Mouse (Mus musculus) 3T3-L1 (cell line): ENCODE measurements at regions not wholly inside any gene's neighbourhood (a gene's known extent, or its start where the extent isn't known, plus 50 kb on each side); places are given as distances from the start of the nearest gene placed in this dataset.

ENCODE experiments used
- DNase-seq: peaks from one replicate; pipeline ENCODE4 v3.0.0-alpha.2; 2015; ENCODE audit warnings: low read depth, low spot score

DNA sequence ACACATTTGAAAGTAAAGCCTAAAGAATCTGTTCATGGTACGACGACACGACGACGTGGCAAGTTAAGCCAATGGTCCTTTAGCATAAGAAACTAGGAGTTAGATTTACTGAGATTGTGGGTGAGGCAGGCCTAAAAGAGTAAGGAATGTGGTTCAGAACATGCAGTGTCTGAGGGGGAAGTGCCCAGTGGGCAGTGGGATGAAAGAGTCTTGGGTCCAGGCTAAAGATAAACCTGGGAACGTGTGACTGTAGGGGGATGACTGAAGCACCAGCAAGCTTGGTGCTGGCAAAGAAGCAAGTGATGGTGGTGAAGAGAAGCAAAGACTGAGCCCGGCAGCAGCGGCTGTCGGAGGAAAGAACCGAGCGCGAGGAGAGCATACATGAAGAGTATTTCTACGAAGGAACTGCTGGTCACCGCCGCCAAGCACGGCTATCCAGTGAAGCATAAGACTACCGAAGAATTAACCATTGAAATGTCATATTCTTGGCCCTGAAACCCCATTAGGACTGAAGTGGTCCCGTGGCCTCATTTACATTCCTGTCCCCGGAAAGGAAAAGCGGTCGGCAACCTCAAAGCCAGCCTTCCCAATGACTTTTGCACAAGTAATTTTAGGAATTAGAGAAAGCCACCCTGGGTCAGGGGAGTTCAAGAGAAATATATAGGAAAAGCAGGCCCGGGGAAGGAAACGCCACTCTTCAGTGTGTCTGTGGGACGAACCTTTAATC, 76.2 kb upstream of the Armc2 start:
- no peak for DNase-seq

DNA sequence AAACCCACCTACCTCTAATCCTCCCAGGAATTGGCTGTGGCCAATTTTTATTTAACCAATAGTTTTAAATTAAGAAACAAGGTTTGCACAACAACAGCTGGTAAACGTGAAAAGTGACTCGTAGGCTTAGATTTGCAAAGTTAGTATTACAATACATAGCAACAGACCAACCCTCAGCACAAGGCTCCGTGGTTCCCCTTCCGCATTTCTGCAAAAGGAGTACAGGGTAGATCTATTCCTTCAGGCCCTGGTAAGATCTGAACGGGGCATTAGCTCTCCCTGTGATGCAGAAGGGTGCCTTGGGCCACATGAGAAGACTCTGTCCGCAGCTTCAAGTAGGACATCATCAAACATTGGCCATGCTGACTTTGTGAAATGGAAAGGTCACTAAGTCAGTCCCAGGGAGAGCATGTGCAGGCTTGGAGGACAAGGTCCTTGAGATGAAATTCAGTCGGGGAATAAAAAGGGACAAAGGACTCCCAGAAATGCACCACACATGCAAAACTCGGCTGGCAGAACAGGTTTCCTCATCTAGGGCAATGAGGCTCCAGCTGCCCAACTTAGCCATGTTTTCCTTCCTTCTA, 75.0 kb upstream of the Armc2 start:
- no peak for DNase-seq

DNA sequence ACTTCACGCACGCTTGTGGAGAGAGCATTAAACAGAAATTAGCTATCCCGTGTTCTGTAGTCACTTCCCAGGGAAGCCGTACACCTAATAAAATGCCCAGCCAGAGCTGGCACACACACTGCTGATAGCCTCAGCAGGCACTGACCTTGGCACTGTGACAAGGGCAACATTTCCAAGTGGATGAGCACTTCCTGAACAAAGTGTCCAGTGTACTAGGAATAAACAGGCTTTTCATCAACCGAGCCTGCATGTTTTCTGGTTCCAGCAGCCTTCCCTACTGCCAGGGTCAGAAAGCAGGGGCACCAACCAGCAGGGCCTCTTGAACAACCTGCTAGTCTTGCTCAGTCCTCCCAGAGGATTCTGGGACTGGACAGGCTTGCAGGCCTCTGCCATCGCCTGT, 74.3 kb upstream of the Armc2 start:
- no peak for DNase-seq

DNA sequence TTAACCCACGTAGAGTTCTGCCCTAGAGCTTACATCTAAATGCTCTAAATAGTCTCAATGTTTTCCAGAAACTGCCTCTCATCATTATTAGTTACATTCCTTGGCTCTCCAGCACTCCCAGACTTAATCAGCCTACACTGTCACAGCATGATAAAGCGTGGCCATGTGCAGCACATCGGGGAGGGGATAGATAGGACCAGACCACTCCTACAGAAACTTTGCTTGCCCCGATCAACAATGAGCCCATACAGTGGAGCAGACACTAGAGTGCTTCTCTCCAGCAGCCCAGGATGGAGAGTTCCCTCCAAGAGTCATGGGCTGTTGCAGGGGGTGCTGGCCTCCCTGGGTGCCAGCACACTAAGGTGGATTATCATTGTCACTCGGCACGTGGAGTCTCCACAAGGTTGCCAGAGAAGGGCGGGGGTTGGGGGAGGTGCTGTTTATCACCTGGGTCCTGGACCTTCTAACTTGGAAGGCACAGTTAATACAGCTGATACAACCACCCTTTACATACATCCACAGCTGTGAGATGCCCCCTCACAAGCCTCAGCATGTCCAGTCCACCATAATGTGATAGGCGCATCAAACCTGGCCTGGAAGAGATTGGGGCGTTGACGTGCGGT, 73.4 kb upstream of the Armc2 start:
- no peak for DNase-seq

DNA sequence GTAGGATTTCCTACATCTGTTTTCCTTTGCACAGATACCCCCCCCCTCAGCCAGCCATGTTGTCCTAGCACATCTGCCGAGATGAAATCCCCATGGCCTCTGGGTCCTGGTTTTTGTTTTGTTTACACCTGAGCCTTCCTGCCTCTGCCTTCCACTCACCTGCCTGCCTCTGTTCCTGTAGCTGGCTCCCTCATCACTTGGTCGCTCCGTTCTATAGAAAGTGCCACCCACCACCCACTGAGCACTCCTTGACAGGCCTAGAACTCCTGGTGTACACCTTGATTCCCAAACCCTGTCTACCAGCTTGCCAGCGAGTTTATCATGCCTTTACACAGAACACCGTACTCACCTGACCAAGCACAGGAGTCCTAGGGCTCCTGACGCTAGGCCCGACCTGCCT, 72.6 kb upstream of the Armc2 start:
- no peak for DNase-seq

DNA sequence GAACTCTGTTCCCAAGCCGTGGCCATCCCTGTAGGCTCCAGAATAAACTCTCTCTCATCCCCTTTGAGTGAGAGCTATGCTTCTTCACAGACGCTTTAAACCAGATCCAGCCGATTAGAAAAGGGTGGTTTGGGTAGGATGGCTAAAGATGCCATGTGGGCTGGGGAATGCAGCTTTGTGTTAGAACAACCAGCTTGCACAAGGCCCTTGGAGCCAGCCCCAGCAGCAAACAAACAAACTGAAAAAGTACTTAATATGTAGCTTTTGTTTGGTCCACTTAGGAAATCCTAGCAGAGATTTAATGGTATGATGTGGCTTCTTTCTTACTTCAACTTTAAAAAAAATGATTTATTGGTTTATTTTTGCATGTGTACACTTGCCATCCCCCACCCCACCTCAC, 71.9 kb upstream of the Armc2 start:
- no peak for DNase-seq

DNA sequence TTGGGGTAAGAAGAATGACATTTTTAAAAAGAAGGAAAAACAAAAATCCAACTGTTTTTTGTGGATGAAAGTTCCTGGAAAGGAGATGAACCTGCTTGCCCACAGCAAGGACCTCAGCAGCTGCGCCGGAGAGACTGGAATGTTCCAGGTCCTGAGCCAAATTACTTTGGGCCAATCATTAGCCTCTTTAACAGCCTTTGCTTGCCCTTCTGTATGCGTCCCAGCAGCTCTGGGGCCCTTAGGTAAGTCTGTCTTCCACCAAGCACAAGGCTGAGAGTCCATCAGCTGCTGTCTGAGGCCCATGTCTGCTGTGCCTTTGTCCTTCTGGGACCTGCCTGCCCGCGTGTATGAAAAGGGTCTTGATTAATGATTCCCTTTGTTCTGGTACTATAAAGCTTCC, 71.4 kb upstream of the Armc2 start:
- DNase-seq: no peak

DNA sequence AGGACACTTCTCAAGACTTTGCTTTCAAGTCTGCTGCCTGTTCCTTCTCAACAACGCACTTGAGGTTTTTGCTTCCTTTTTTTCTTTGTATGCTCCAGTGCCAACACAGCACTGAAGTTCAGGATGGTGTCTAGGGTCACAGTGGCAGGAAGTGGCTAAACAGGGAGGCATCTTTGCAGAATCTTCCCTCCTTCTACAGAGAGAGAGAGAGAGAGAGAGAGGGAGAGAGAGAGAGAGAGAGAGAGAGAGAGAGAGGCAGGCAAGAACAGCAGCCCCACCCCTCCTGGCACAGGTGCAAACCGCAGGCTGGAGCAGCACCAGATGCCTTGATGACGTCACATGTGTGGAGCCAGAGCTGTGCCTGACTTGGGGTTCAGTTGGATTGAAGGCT, 71.0 kb upstream of the Armc2 start:
- DNase-seq: peak; percentile 77

DNA sequence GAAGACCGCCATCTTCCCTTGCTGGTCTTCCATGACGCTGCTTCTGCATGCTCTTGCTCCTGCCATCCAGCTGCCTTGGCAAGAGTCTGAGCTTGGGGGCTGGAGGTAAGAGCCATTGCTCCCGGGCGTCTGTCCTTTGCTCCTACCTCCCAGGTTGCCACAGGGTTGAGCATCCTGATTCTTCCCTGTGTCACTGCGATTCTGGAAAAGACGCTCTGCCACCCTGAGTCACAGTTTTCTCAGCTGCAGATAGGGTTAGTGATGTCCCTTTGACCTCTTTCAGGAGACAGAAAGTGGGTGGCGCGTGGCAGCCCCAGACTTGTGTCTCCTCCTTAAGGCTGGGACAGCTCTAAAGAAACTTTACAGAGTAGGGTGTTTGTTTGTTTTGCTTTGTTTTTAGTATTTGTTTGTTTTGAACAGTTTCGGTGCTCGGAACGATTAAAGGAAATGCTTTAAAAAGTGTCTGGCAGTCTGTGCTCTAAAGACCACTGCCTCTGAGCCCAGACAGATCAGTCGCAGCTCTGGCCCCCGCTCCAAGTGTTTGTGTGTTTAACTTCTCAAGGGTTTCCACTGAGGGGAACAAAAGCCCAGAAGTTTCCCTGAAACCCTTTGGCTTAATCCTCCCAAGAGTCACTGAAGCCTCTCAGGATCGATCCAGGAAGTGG, 70.5 kb upstream of the Armc2 start:
- DNase-seq: no peak

DNA sequence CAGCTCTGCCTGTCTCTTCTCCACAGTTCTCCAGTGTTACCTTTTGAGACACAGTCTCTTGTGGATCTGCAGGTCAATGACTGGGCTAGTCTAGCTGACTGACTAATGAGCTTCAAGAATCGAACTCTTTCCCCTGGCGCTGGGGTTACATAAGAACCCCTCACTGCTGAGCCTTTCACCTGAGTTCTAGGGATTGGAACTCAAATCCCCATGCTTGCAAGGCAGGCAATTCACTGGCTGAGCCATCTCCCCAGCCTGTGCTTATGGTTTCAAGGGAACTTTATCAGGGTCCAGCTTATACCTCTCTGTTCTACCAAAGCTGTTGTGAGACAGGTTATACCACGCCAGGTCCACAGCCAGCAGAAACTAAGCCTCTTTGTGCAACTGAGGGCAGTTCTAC, 69.7 kb upstream of the Armc2 start:
- DNase-seq: no peak

DNA sequence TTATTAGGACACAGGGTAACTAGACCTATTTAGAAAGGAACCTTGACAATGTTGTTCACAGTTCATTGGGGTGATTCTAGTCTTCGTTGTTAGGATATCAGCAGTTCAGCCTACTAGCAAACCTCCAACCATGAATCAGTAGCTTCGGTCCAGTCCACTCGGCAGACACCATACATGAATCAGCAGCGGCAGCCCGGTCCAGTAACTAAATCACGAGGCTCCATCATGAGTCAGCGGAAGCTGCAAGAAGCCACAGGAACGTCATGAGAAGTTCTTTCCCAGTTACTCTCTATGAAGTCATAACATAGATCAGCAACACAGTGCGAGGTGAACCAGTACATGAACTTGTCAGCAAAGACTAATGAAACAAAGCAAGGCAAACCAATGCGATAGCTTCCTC, 68.4 kb upstream of the Armc2 start:
- no peak for DNase-seq

DNA sequence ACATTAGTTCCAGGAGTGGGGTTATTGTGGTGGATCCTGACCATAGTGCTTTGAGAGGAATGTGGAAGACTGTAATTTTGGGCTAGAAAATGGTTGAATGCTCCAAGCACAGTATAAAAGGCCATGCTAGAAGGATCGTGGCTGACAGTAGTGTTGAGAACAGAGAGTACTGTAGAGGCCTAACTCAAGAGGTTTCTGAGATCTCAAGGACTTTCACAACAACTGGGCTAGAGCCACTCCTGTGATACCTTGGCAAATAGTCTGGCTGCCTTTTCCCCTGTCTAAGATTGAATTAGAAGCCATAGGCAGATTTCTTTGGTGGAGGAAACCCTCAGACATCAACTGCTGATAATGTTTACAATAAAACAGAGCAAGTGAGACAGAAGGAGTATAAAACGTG, 67.1 kb upstream of the Armc2 start:
- no peak for DNase-seq

DNA sequence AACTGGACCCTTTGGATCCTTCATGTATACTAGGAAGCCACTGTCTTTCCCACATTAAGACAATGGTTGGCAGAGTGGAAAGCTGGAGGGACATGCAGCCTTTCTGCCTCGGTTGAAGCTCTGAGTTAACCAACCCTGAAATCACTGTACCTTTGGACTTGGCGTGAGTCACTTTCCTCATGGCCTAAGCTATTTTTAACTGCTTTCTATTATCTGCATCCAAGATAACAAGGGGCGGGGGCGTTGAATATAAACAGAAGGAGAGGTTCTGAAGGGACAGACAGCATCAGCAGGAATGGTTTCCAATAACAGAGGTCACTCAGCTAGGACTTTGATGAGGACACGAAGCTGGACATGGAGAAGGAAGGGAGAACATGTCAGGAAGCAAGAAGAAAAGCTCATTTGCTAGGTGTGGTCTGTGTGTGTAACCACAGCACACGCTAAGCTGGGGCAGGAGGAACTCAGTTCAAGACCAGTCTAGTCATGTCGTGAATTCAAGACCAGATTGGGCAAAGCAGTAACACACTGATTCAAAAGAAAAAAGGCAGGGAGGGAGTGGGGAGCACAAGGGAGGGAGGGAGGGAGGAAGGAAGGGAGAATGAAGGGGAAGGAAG, 64.1 kb upstream of the Armc2 start:
- no peak for DNase-seq

DNA sequence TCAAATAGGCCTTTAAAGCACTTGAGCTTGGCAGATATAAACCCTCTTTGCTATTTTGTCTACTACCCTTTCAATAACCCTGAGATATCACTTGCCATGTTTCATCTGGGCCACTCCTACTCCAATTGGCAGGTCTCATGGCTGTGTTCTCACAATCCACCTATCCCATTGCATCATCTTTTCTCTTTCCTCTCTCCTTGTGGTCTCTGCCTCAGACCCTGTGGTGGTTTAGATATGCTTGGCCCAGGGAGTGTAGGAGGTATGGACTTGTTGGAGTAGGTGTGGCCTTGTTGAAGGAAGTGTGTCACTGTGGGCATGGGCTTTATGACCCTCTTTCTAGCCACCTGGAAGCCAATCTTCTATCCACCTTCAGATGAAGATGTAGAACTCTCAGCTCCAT, 61.5 kb upstream of the Armc2 start:
- DNase-seq: no peak

DNA sequence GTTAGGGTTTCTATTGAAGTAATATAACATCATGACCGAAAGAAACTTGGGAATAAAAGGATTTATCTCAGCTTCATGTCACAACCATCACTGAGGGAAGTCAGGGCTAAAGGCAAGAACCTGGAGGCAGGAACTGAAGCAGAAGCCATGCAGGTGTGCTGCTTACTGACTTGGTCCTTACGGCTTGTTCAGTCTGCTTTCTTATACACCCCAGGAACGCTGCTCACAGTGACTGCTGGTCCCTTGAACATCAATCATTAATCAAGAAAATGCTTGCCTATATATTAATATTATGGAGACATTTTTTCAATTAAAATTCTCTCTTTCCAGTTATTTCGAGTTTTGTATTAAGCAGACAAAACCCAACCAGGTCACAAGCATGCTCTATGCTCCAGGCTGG, 58.5 kb upstream of the Armc2 start:
- no peak for DNase-seq

DNA sequence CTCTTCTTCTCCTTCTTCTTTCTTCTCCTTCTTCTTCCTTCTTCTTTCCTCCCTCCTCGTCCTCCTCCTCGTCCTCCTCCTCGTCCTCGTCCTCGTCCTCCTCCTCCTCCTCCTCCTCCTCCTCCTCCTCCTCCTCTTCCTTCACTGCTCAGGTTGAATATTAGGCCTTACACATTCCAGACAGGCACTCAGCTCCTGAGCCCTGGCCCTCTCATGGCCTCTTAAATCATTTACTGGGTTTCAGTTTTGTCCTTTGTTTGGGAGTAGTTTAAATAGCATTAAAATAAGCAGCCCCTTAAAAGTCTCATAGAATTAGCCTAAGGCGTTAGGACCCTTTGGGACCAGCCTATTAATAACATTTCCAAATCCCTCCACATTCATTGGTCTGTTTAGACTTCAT, 57.3 kb upstream of the Armc2 start:
- DNase-seq: no peak

DNA sequence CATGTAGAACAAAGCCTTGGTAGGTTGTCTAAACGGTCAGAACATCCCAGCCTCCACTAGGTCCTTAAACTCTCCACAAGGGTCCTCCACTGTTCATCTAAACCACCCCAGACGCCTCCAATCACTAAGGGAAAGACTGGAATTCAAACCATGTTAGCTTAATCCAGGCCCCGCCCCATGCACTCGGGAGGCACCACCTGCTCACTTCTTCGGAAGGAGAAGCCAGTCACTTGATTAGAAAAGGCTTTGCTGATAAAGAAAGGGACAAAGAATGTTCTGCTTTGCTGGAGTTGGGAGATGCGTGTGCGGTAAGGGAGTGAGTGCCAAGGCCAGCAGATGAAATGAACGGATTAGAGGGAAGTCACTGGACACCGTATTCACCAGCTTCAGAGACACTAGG, 54.5 kb upstream of the Armc2 start:
- no peak for DNase-seq

DNA sequence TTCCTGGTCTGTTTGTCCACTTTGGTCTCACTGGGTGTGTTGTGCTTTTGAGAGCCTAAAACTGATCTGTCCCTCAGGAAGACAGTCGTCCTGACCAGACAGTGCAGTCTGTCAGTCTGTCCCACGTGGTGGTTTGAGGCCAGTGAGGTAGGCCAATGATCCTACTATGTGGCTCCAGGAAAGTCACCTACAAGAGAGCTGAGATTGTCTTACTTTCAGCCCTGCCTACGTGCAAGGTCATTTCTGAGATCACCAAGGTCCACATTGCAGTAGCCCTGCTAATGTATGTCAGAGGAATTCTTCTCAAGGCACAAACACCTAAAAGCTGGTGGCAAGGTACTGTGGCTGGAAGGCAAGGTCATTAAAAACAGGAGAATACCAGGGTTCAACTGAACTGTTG, 53.9 kb upstream of the Armc2 start:
- DNase-seq: no peak

DNA sequence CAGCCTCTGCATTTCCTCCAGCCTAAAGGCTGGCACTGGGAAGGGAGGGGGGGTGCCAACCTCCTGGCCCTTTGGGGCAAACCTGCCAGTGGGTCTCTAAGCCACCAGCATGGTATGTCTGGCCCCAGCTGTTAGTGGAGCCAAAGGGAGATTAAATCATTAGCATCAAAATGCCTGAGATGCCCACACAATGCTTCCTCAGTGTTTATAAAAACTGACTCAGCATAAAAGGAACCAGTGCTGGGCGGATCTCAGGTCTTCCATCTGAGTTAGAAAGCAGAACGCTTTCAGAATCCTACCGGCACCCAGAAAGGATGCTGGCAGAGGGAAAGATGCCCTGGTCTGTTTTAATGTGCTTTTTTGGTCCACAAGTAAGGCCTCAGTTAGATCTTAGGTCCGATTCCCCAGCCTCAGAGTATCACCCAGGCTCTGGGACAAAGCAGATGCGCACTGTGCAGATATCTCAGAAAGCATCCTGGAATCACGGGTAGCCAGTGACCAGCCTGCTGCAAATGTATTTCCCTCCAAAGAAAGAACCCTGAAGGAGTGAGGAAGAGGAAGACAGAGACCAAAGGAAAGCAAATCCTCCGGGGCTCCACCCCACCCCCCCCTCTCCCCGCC, 53.3 kb upstream of the Armc2 start:
- DNase-seq: no peak

DNA sequence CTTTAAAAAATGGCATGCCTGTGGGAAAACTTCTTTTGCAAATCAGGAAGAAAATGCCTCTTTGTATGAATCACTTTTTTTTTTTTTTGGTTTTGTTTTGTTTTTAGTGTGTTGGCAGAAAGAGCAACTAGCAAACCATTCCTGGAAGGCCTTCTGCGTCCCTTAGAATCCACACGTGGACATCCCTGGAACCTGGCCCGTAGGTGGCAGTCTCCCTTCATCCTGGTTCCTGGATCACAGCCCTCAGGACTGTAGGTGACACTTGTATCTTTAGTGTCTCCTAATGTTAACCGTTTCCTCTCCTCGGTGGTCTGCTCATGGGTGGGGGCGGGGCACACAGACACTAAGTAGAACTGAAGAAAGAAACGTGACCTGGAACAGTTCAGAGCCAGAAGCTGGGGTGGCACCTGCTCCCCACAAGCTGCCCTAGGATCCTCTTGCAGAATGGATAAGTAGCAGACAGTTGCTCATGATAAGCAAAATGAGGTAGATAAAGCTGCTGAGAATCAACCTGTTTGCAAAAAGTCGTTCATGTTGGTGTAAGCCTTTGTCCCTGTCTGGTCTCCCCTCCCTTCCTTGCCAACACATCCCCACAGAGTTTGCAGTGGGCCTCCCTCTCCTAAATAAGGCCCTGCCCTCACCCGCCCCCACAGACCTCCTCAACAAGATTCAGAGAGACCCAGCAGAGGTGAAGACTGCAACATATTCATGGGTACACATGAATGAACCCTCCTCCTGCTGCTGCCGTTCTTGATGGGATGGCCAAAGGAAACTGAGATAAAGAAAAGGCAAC, 52.6 kb upstream of the Armc2 start:
- peak; percentile 49 for DNase-seq

DNA sequence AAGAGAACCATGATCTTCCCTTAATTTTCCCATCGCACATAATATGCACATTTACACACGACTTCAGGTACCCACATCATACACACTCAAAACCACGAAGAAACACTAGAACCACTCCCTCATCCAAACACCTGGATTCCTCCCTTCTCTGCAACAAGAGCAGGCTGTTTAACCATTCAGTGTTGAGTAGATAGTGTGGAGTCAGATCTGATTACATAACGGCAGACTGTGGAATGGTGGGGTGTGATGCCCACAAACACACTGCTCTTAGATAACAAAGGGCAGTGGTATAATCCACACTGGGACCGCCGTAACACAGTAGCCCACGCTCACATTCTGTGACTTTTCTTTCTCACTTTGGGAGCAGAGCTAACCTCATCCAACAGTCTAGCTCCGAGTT, 51.5 kb upstream of the Armc2 start:
- DNase-seq: no peak
